18 mouse cellular contexts compared by ENCODE assay signal in the genomic region with DNA sequence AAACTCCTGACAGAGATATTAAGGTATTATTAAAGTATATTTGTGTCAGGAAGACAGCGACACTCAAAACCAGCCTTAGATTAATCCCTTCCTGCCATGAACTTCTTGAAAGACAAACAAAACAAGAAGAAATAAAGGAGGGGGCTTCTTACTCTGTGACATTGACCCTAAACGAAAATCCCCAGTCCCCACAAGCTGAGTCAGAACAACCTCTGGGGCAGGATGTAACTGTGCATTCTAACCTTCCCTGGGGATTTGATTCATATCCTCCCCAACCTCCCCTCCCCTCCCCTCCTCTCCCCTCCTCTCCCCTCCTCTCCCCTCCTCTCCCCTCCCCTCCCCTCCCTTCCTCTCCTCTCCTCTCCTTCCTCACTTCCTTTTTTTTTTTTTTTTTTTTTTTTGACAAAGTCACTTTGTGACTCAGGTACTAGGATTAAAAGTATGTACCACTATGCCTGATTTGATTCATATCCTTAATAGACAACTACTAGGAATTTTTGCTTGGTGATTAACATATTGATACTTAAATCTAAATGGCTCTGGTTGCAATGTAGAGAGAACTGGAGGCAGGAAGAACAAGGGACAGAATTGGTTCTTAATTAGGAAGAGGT.
DNase-seq lines count a peak whose midpoint lies in the region; TF ChIP-seq lines count a peak whose summit lies in the region.
"Had no signal": no experiment of that assay in that cellular context is flagged by ENCODE, and none has a peak within 500 bp of the region (broad histone marks: within the 10 kb centered on the region; RNA-seq: fewer than 3 reads in every experiment).

No protein-coding gene starts in this region.

- peak overlapping the region; percentile 6; the same call in 1 of the 2 replicates for H3K27ac ChIP-seq in embryonic fibroblast, embryonic 13.5 days (ENCODE audit: insufficient read depth, low read length)
- H3K27ac ChIP-seq: embryonic facial prominence, embryonic 12.5 days; forebrain, embryonic 12.5 days; hindbrain, embryonic 15.5 days had no signal

- H3K4me3 ChIP-seq in embryonic fibroblast, embryonic 13.5 days (ENCODE audit: insufficient read depth, low read length), result no peak overlapping the region
- H3K4me3 ChIP-seq: embryonic facial prominence, embryonic 12.5 days; forebrain, embryonic 12.5 days; heart, embryonic 13.5 days; hindbrain, embryonic 15.5 days had no signal

- H3K36me3 ChIP-seq in splenic B cell, adult 2 months (ENCODE audit: control insufficient read depth, insufficient read depth, low read length, poor library complexity, severe bottlenecking), result no peaks in the 10 kb centered on the region
- H3K36me3 ChIP-seq: hindbrain, embryonic 15.5 days had no signal

- no peaks in the 10 kb centered on the region for H3K27me3 ChIP-seq in splenic B cell, adult 2 months (ENCODE audit: control insufficient read depth, insufficient read depth, low read length, poor library complexity, severe bottlenecking)
- H3K27me3 ChIP-seq: embryonic facial prominence, embryonic 12.5 days; heart, embryonic 13.5 days; hindbrain, embryonic 15.5 days; Patski had no signal

- peaks cover 9% of the 10 kb centered on the region for H3K4me1 ChIP-seq in embryonic fibroblast, embryonic 13.5 days (ENCODE audit: control insufficient read depth, insufficient read depth, low read length)
- H3K4me1 ChIP-seq: embryonic facial prominence, embryonic 12.5 days had no signal

- TF ChIP-seq POLR2A in embryonic fibroblast, embryonic 13.5 days (IDR thresholded peaks at IDR 0.05; ENCODE audit: low read depth, low read length), result no peak

- no peak for TF ChIP-seq CTCF in embryonic fibroblast, embryonic 13.5 days (IDR thresholded peaks at IDR 0.05; ENCODE audit: borderline replicate concordance, insufficient read depth, low read length)

- peak; percentile 55 for DNase-seq in heart, adult 11 months
- DNase-seq in heart, postnatal 4 days, result no peak
- DNase-seq in 416B (ENCODE audit: low read depth), result peak; percentile 69
- DNase-seq in splenic B cell, adult 2 months (ENCODE audit: low read depth, low spot score), result peak; percentile 15
- no peak for DNase-seq in urinary bladder, postnatal 14 days (ENCODE audit: low spot score)
- DNase-seq in heart, adult 8-10 months (ENCODE audit: low spot score), result no peak
- DNase-seq: adrenal gland, postnatal 14 days; cerebellum, adult 11-12 months; cerebellum, adult 9-10 months; cerebellum, postnatal 25 days; forebrain, postnatal 0 days; gastrocnemius, postnatal 14 days had no signal

Comparison
In these comparisons a context has a peak if more than half of its experiments do, and no peak if none do; other contexts are left out.
1. DNase-seq: peak in heart, adult 11 months (single experiment), 416B (single experiment) and splenic B cell, adult 2 months (single experiment); none in heart, postnatal 4 days (single experiment), urinary bladder, postnatal 14 days (single experiment) and heart, adult 8-10 months (single experiment).